Mouse (Mus musculus) 416B (cell line): ENCODE data around the gene Slc3a1.

Source experiments
- DNase-seq: peaks from one replicate; pipeline ENCODE4 v3.0.0; 2011; ENCODE audit warnings: low read depth

The Slc3a1 gene

DNA sequence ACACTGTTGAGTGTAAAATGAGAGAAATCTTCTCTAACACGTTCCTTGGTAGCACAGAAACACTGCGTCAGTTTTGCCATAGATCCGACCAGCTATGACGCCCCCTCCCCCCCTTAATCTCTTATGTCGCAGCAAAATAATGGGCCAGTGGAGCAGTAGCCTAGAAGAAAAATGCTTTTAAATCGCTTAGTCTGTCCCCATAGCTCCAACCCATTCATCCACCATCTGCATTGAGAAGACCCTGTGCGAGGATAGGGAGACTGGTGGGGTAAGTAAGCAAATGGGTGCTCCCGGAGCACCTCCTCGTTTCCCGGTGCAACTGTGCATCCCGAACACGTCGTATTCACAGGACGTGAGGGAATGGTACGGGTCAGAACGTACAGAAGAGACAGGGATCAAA is 61.4 kb downstream of the Slc3a1 start:
- peak; percentile 33 for DNase-seq

DNA sequence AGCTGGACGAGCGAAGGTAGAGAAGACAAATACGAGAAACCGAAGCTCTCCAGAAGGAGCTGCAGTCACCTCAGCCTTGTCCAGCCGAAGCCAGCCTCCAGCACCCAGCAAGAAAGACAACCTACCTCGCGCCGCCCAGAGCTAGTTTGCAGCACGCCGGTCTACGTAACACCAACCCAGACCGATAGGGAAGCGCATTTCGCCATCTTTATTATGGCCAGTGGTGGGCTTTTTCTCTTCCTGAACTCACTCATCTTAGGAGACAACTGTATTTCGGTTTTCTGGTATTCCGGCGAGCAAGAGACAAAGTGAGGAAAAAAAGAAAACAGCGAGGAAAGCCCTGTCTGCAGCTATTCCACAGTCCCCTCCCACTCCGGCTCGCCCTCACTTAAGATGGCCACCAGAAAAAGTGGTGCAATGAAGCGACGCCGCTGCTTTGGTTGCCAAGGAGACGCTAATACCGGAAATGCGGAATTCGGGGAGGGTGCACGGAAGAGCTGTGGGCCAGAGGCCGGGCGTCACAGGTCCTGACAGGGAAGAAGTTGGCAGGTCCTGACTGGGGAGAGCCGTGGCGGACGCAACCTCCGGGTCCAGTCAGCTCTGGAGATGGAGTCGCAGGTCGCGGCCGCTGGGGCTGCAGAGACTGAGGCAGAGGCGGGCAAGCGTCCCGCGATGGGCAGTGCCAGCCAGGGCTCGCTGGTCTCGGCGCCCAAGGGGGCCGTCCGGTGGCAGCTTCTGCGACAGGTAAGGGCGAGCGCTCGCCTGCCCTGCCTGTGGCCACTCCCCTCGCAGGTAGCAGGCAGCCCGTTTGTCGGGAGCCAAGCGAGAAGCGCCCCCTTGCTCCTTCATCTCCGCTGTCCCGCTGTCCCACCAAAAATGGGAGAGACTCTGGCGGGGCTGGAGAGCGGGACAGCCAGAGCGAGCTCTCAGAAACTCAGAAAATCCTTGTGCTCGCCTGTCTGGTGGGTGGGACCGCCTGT is 62.2 kb downstream of the Slc3a1 start, which contains the start of the genes Prepl and Camkmt:
TSS of gene Prepl (minus strand) at position 122 of the 980 bp plus-strand sequence.
TSS of gene Camkmt (plus strand) at position 433 of the 980 bp plus-strand sequence.
- DNase-seq: peak; percentile 95

DNA sequence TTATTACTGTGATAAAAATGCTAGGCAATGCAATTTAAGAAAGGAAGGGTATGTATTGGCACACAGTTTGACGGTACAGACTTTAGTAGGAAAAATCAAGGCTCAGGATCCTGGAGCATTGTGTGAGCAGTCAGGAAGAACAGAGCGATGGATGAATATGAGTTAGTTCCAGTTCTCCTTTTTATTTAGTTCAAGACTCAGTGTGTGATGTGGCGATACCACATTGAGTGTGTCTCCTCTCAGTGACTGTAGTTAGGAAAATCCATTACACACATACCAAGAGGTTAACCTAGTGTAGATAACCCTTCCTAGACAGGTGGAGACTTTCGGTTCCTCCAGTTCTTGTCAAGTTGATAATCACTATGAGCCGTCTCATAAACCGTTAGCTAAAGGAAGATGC is 63.6 kb downstream of the Slc3a1 start:
- DNase-seq: no peak

DNA sequence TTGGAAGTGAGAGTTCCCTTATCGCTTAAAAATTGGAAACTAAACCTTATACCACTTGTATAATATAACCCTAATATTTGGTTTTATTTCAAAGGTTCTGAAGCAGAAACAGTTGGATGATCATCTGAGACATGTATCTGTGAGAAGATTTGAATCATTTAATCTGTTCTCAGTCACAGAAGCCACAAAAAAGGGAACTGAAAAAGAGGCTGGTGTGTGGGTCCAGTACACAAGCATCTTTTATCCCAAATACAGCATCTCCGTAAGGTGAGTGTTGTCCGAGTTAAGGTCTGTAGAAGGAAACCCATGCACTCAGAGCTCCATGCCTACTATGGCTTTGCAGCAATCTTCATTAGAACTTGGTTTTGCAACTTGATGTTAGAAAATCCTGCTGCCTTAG is 68.2 kb downstream of the Slc3a1 start:
- DNase-seq: no peak

DNA sequence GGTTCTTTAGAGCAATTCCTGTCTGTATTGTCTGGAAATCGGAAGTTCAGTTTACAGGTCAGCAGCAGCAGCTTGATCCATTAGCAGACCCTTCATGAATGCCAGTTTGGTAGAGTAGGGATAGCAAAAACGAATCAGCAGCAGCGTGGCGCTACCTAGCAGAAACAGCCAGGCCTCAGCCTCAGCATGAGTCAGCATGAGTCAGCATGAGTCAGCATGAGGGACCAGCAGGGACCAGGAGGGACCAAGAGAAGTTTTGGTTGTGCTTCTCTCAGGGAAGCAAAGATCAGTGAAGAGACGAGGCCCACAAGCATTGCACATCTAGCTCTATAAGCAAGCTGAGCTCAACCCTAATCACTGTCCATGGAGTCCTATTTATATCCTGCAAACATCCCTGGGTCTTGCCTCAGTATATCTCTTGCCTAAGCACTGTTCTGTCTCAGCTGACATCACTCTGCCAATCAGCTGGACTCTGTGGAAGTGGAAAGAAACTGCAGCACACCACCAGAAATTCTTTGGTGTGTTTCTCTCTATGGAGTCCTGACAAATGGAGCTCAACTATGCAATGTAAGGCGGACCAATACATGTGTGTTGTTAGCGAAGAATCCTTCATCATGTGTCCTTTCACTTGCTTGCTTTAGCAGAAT is 70.6 kb downstream of the Slc3a1 start:
- DNase-seq: peak; percentile 53

DNA sequence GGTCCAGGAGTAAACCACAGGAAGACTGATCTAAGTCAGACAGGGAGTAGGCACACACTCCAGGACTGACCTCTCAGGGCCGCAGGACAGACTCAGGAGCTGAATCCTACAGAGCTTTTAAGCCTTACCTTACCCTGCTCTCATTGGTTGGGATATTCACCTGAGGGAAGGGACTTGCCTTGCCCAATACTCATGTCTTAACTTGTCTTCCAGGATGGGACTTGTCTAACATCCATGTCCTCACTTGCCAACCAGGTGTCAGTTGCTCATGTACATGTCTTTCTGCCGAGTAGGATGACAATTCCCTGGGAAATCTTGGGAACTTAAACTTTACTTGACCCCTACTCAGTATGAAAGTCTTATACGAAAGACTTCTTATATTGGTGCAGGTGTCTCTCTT is 72.1 kb downstream of the Slc3a1 start:
- no peak for DNase-seq

DNA sequence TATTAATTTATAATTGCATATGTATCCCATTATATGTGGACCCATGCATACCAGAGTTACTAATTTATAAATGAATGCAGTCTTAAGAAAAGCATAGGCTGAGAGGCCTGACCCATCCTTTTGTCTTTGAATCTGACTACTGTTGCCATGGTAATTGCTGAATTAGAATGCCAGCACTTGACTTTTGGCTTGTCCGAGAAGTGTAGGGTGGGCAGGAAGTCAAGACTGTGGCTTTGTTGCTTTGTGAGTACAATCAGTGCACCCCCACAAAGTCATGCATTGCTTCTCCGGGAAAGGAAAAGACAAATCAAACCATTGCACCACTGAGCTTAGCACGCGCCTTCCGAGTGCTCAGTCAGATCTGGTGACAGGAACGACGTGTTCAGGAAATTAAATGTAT is 73.6 kb downstream of the Slc3a1 start:
- no peak for DNase-seq

DNA sequence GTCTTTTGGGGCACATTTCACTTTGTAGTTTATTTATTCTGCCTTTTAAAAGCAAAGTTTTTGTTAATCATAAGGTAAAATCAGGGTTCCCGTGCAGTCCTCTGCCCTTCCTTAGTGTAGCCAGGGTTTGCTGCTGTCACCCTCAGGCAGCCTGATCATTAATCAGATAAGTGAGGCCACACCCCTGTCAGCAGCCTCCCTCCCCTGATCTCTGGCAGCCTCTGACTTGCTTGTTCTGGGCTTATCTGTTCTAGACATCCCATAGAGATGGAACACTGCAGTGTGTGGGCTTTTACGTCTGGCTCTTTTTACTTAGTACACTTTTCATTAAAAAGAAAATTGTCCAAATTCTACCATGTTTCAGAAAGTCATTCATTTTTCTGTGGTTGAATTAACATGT is 75.1 kb downstream of the Slc3a1 start:
- DNase-seq: peak; percentile 42

DNA sequence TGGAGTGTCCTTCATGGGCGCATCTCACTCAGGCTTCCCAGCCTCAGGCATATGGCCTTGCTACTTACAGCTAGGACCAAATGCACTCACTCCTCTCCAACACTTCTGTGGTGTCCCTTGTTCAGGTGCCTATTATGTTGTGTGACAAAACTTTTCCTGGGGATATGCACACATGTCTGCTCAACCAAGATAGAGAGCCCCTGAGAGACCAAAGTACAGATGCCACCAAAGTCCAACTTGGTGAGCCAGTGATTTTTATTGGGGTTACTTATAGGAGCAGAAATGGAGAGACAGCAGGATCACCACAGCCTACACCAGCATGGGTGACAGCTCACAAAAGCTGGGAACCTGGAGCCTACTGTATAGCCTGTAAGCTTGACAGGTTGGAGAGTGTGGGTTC is 82.5 kb downstream of the Slc3a1 start:
- DNase-seq: no peak

DNA sequence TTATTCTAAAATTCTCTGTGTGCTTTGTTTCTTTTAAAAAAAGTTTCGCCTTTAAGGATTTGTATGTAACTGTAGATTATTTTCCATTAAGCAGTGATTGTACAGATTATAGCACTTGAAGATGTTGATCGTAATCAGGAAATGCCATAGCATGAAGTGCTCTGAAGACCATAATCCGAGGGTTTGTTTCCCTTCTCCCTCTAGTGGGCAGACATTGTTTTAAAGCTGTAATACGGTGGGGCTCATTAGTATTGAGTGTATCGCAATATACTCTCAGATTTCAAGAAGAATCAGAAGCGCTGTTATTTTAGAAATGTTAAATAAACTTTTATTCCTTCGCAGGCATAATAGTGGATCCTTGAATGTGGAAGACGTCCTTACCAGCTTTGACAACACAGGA is 85.3 kb downstream of the Slc3a1 start:
- DNase-seq: no peak
